27 mouse cellular contexts compared by ENCODE assay signal in the genomic region with DNA sequence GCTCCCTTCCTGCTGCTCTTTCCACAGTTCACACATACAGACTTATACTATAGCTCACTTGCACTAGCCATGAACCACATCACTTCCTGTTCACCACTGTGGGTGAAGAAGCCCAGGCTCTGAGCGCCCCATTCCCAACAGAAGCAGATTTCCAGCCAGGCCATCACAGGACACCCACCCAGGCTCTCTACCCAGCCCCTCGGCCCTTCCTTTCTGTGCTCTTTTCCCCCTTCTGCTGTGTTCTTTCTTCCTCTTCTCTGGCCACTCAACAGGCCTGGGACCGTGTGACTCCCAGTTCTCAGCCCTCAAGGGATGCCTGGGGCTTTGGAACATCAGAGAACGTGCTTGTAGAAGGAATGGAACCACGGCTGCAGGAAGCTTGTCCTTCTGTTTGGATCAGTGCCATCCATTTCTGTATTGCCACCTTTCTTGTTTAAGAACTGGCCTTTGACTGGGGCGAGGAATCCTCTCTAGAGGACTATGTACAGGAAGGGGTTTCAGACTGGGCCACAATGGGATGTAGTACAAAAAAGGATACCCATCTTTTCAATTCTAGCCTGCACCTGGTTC. TPM values are rescaled to one million over a fixed set of nuclear protein-coding genes. Genes with fewer than 3 reads are reported as not detected.
DNase-seq lines count a peak whose midpoint lies in the region; ATAC-seq and TF ChIP-seq lines count a peak whose summit lies in the region.
"Had no signal": no experiment of that assay in that cellular context is flagged by ENCODE, and none has a peak within 500 bp of the region (broad histone marks: within the 10 kb centered on the region; RNA-seq: fewer than 3 reads in every experiment).

No protein-coding gene starts in this region.

- H3K9me3 ChIP-seq in heart, embryonic 13.5 days = no peaks in the 10 kb centered on the region
- no peaks in the 10 kb centered on the region for H3K9me3 ChIP-seq in kidney, embryonic 16.5 days (ENCODE audit: low read length)
- no peaks in the 10 kb centered on the region for H3K9me3 ChIP-seq in midbrain, embryonic 11.5 days (ENCODE audit: control insufficient read depth, low read length)
- no peaks in the 10 kb centered on the region for H3K9me3 ChIP-seq in midbrain, postnatal 0 days (ENCODE audit: low read length)
- H3K9me3 ChIP-seq in stomach, postnatal 0 days (ENCODE audit: control insufficient read depth, low read length) = no peaks in the 10 kb centered on the region
- H3K9me3 ChIP-seq: embryonic facial prominence, embryonic 12.5 days; hindbrain, embryonic 10.5 days; liver, embryonic 15.5 days; midbrain, embryonic 13.5 days; neural tube, embryonic 13.5 days had no signal

- no peak overlapping the region for H3K4me3 ChIP-seq in heart, embryonic 13.5 days
- H3K4me3 ChIP-seq in kidney, embryonic 16.5 days (ENCODE audit: low read length) = no peak overlapping the region
- H3K4me3 ChIP-seq in midbrain, embryonic 11.5 days (ENCODE audit: low read depth, low read length) = no peak overlapping the region
- H3K4me3 ChIP-seq in midbrain, postnatal 0 days (ENCODE audit: low read depth, low read length) = no peak overlapping the region
- H3K4me3 ChIP-seq in stomach, postnatal 0 days (ENCODE audit: low read depth, low read length) = no peak overlapping the region
- H3K4me3 ChIP-seq: embryonic facial prominence, embryonic 12.5 days; hindbrain, embryonic 10.5 days; liver, embryonic 15.5 days; midbrain, embryonic 13.5 days; neural tube, embryonic 13.5 days had no signal

- no peak for TF ChIP-seq CTCF in midbrain, postnatal 0 days (IDR thresholded peaks at IDR 0.05)
- no peak for TF ChIP-seq CTCF in stomach, postnatal 0 days (IDR thresholded peaks at IDR 0.05; ENCODE audit: low read depth)

- H3K4me1 ChIP-seq in heart, embryonic 13.5 days = peaks cover 58% of the 10 kb centered on the region
- H3K4me1 ChIP-seq in kidney, embryonic 16.5 days (ENCODE audit: insufficient read depth, low read length) = peaks cover 45% of the 10 kb centered on the region
- H3K4me1 ChIP-seq in midbrain, embryonic 11.5 days (ENCODE audit: control insufficient read depth, insufficient read depth, low read length) = peaks cover 2% of the 10 kb centered on the region; the same call in 1 of the 2 replicates
- H3K4me1 ChIP-seq in midbrain, postnatal 0 days (ENCODE audit: insufficient read depth, low read length) = 0 out of 2 replicates have a peak, but pooled peaks cover 3% of the 10 kb centered on the region
- H3K4me1 ChIP-seq in stomach, postnatal 0 days (replicated peaks; ENCODE audit: control insufficient read depth, insufficient read depth) = peaks cover 4% of the 10 kb centered on the region; the same call in 1 of the 2 replicates
- H3K4me1 ChIP-seq: liver, embryonic 15.5 days had no signal

- H3K9ac ChIP-seq in heart, embryonic 13.5 days = peak overlapping the region; percentile 24; the same call in 1 of the 2 replicates
- peak overlapping the region; percentile 4; the same call in 1 of the 2 replicates for H3K9ac ChIP-seq in kidney, embryonic 16.5 days (replicated peaks; ENCODE audit: low read length)
- H3K9ac ChIP-seq in midbrain, embryonic 11.5 days (ENCODE audit: low read length) = no peak overlapping the region
- no peak overlapping the region for H3K9ac ChIP-seq in midbrain, postnatal 0 days (replicated peaks; ENCODE audit: low read length, poor library complexity, severe bottlenecking)
- H3K9ac ChIP-seq in stomach, postnatal 0 days (ENCODE audit: low read length) = no peak overlapping the region
- H3K9ac ChIP-seq: embryonic facial prominence, embryonic 12.5 days; liver, embryonic 15.5 days; midbrain, embryonic 13.5 days; neural tube, embryonic 13.5 days had no signal

- no peak for ATAC-seq in heart, embryonic 13.5 days (ENCODE audit: extremely low read depth, insufficient number of reproducible peaks, low FRiP score, low TSS enrichment)
- no peak for ATAC-seq in kidney, embryonic 16.5 days (ENCODE audit: low FRiP score, low TSS enrichment)
- ATAC-seq in midbrain, embryonic 11.5 days (ENCODE audit: low FRiP score) = no peak
- no peak for ATAC-seq in midbrain, postnatal 0 days (ENCODE audit: low FRiP score)
- no peak for ATAC-seq in stomach, postnatal 0 days (ENCODE audit: low FRiP score, low TSS enrichment)
- ATAC-seq: forebrain, embryonic 14.5 days; hindbrain, postnatal 0 days; midbrain, embryonic 13.5 days had no signal

- no peak overlapping the region for H3K4me2 ChIP-seq in heart, embryonic 13.5 days
- H3K4me2 ChIP-seq in kidney, embryonic 16.5 days (replicated peaks; ENCODE audit: low read depth, low read length) = no peak overlapping the region
- no peak overlapping the region for H3K4me2 ChIP-seq in midbrain, embryonic 11.5 days
- H3K4me2 ChIP-seq in midbrain, postnatal 0 days (ENCODE audit: low read depth, low read length, poor library complexity, severe bottlenecking) = no peak overlapping the region
- no peak overlapping the region for H3K4me2 ChIP-seq in stomach, postnatal 0 days (replicated peaks; ENCODE audit: low read depth)
- H3K4me2 ChIP-seq: embryonic facial prominence, embryonic 12.5 days; liver, embryonic 15.5 days; midbrain, embryonic 13.5 days; neural tube, embryonic 13.5 days had no signal

- no peak for TF ChIP-seq EP300 in stomach, postnatal 0 days (optimal IDR thresholded peaks at IDR 0.05)

- H3K27ac ChIP-seq in heart, embryonic 13.5 days (replicated peaks) = peak overlapping the region; percentile 68
- peak overlapping the region; percentile 57 for H3K27ac ChIP-seq in kidney, embryonic 16.5 days (ENCODE audit: low read length)
- H3K27ac ChIP-seq in midbrain, embryonic 11.5 days (ENCODE audit: low read depth, low read length) = no peak overlapping the region
- H3K27ac ChIP-seq in midbrain, postnatal 0 days (ENCODE audit: low read depth, low read length) = no peak overlapping the region
- no peak overlapping the region for H3K27ac ChIP-seq in stomach, postnatal 0 days (replicated peaks)
- H3K27ac ChIP-seq: embryonic facial prominence, embryonic 12.5 days; hindbrain, postnatal 0 days; liver, embryonic 15.5 days; midbrain, embryonic 13.5 days; neural tube, embryonic 13.5 days had no signal

- no peak for DNase-seq in heart, adult 9 months (ENCODE audit: low spot score in 2 of 2)
- no peak for DNase-seq in kidney, postnatal 10 days
- peak; percentile 81 for DNase-seq in midbrain, embryonic 11.5 days (ENCODE audit: low spot score, missing footprints)
- no peak for DNase-seq in midbrain, postnatal 0 days (ENCODE audit: low spot score)
- DNase-seq in stomach, postnatal 0 days (ENCODE audit: low spot score) = peak; percentile 7
- no peak for DNase-seq in spleen, postnatal 14 days (ENCODE audit: low spot score in 2 of 2)
- DNase-seq: cerebellum, adult 9-11 months; gastrocnemius, postnatal 25 days; kidney, adult 8-10 months; layer of hippocampus, postnatal 36 days had no signal

- H3K27me3 ChIP-seq in heart, embryonic 13.5 days (replicated peaks) = peaks cover 6% of the 10 kb centered on the region; the same call in 1 of the 2 replicates
- H3K27me3 ChIP-seq in kidney, embryonic 16.5 days (ENCODE audit: insufficient read depth, low read length) = peaks cover 12% of the 10 kb centered on the region; the same call in 1 of the 2 replicates
- peaks cover 5% of the 10 kb centered on the region for H3K27me3 ChIP-seq in midbrain, embryonic 11.5 days (ENCODE audit: control insufficient read depth, insufficient read depth, low read length)
- H3K27me3 ChIP-seq in midbrain, postnatal 0 days (ENCODE audit: insufficient read depth, low read length) = peaks cover 10% of the 10 kb centered on the region; the same call in 1 of the 2 replicates
- H3K27me3 ChIP-seq in stomach, postnatal 0 days (ENCODE audit: control insufficient read depth, insufficient read depth, low read length) = no peaks in the 10 kb centered on the region
- H3K27me3 ChIP-seq: embryonic facial prominence, embryonic 12.5 days had no signal

- WGBS in heart, embryonic 13.5 days = 60% methylated on average over 6 of the region's 6 CpGs
- WGBS in kidney, embryonic 16.5 days = 69% methylated on average over 6 of the region's 6 CpGs
- 80% methylated on average over 6 of the region's 6 CpGs for WGBS in midbrain, embryonic 11.5 days
- 68% methylated on average over 6 of the region's 6 CpGs for WGBS in midbrain, postnatal 0 days
- WGBS in stomach, postnatal 0 days = 68% methylated on average over 6 of the region's 6 CpGs

- H3K36me3 ChIP-seq in heart, embryonic 13.5 days = peaks cover 9% of the 10 kb centered on the region
- H3K36me3 ChIP-seq in kidney, embryonic 16.5 days (ENCODE audit: insufficient read depth, low read length) = peaks cover 5% of the 10 kb centered on the region; the same call in 1 of the 2 replicates
- H3K36me3 ChIP-seq in midbrain, embryonic 11.5 days (ENCODE audit: control insufficient read depth, insufficient read depth, low read length) = no peaks in the 10 kb centered on the region
- no peaks in the 10 kb centered on the region for H3K36me3 ChIP-seq in midbrain, postnatal 0 days (ENCODE audit: insufficient read depth, low read length)
- H3K36me3 ChIP-seq in stomach, postnatal 0 days (ENCODE audit: control insufficient read depth, insufficient read depth, low read length) = no peaks in the 10 kb centered on the region
- H3K36me3 ChIP-seq: embryonic facial prominence, embryonic 12.5 days; hindbrain, embryonic 10.5 days; liver, embryonic 15.5 days; midbrain, embryonic 13.5 days; neural tube, embryonic 13.5 days had no signal

RNA-seq across cellular contexts. Expression of a gene that starts 2.5 kb away (rescaled TPM):
- 15.8 and 16.1 TPM in 2 replicates for polyA plus RNA-seq in heart, embryonic 13.5 days (2015; fragmentation: Nextera tagmentation; extraction: Ambion mirVana)
- 45.7 and 51.8 TPM in 2 replicates for polyA plus RNA-seq in kidney, embryonic 16.5 days (2015; fragmentation: Nextera tagmentation; extraction: Ambion mirVana)
- 4.5 and 4.6 TPM in 2 replicates for polyA plus RNA-seq in midbrain, embryonic 11.5 days (2014; fragmentation: Nextera tagmentation; extraction: Ambion mirVana)
- total RNA-seq in midbrain, postnatal 0 days (2014; rRNA removed) = 9.2 and 11.0 TPM in 2 replicates
- 11.4 and 13.8 TPM in 2 replicates for polyA plus RNA-seq in midbrain, postnatal 0 days (2015; fragmentation: Nextera tagmentation; extraction: Ambion mirVana)
- 17.2 and 19.0 TPM in 2 replicates for polyA plus RNA-seq in stomach, postnatal 0 days (2015; fragmentation: Nextera tagmentation; extraction: Ambion mirVana)
- total RNA-seq: megakaryocyte progenitor cell, adult 5-6 weeks had no signal

RNA-seq across cellular contexts. Expression of a gene that starts 25.3 kb away (rescaled TPM):
- polyA plus RNA-seq in heart, embryonic 13.5 days (2015; fragmentation: Nextera tagmentation; extraction: Ambion mirVana) = 0.08 and 0.20 TPM in 2 replicates
- 0.10 and 0.15 TPM in 2 replicates for polyA plus RNA-seq in kidney, embryonic 16.5 days (2015; fragmentation: Nextera tagmentation; extraction: Ambion mirVana)
- polyA plus RNA-seq in midbrain, embryonic 11.5 days (2014; fragmentation: Nextera tagmentation; extraction: Ambion mirVana) = not detected in 2 replicates
- total RNA-seq in midbrain, postnatal 0 days (2014; rRNA removed) = not detected in 2 replicates
- polyA plus RNA-seq in midbrain, postnatal 0 days (2015; fragmentation: Nextera tagmentation; extraction: Ambion mirVana) = not detected in 2 replicates
- polyA plus RNA-seq in stomach, postnatal 0 days (2015; fragmentation: Nextera tagmentation; extraction: Ambion mirVana) = not detected in 2 replicates
- total RNA-seq: gastrocnemius, postnatal 25 days; hindbrain, postnatal 0 days; layer of hippocampus, adult 18-20 months; layer of hippocampus, postnatal 36 days; left cerebral cortex, postnatal 14 days; megakaryocyte progenitor cell, adult 5-6 weeks had no signal
- polyA plus RNA-seq: cortical plate, adult 2 months; embryonic facial prominence, embryonic 12.5 days; forebrain, embryonic 14.5 days; hindbrain, embryonic 10.5 days; hindbrain, postnatal 0 days; limb, embryonic 14.5 days; midbrain, embryonic 13.5 days; small intestine, adult 2 months; thymus, postnatal 0 days; urinary bladder, adult 2 months had no signal

Comparison
In these comparisons a context has a peak if more than half of its experiments do, and no peak if none do; other contexts are left out.
1. DNase-seq: peak in midbrain, embryonic 11.5 days (single experiment) and stomach, postnatal 0 days (single experiment); none in heart, adult 9 months (0 of 2), kidney, postnatal 10 days (single experiment), midbrain, postnatal 0 days (single experiment) and spleen, postnatal 14 days (0 of 2).
2. H3K27ac ChIP-seq: peak in heart, embryonic 13.5 days (single experiment) and kidney, embryonic 16.5 days (single experiment); none in midbrain, embryonic 11.5 days (single experiment), midbrain, postnatal 0 days (single experiment) and stomach, postnatal 0 days (single experiment).
3. H3K9ac ChIP-seq: peak in heart, embryonic 13.5 days (single experiment) and kidney, embryonic 16.5 days (single experiment); none in midbrain, embryonic 11.5 days (single experiment), midbrain, postnatal 0 days (single experiment) and stomach, postnatal 0 days (single experiment).